Mouse (Mus musculus) heart, embryonic 12.5 days (tissue): Measurements from ENCODE around the gene Nck1. TPM values are rescaled to one million over a fixed set of nuclear protein-coding genes. Genes with fewer than 3 reads are reported as not detected.
A peak's percentile ranks its signal among the peaks of the same experiment; 100 is the strongest.

Experiments used
- ATAC-seq: fragments of 200-750 bp; cut with Nextera tagmentation; 2 replicates; pipeline ENCODE4 v1.8.0; 2017; ENCODE audit warnings: moderate TSS enrichment, moderate library complexity; ENCODE audit not compliant: insufficient number of reproducible peaks, low FRiP score
- H3K27ac ChIP-seq: fragments of 300-500 bp; sonication (generic); 2 replicates; pipeline ENCODE4 v1.5.1; 2016; ENCODE audit warnings: mild to moderate bottlenecking, moderate library complexity; ENCODE audit not compliant: poor library complexity, severe bottlenecking
- H3K27me3 ChIP-seq: fragments of 300-500 bp; sonication (generic); replicated peaks from 2 replicates; pipeline ENCODE4 v1.6.1; 2016; ENCODE audit warnings: mild to moderate bottlenecking, moderate library complexity
- H3K36me3 ChIP-seq: fragments of 300-500 bp; sonication (generic); 2 replicates; pipeline ENCODE4 v1.6.1; 2016; ENCODE audit warnings: mild to moderate bottlenecking, moderate library complexity
- H3K4me1 ChIP-seq: fragments of 300-500 bp; sonication (generic); replicated peaks from 2 replicates; pipeline ENCODE4 v1.6.1; 2016; ENCODE audit warnings: mild to moderate bottlenecking
- H3K4me2 ChIP-seq: fragments of 300-500 bp; sonication (generic); 2 replicates; pipeline ENCODE4 v1.6.1; 2016; ENCODE audit warnings: mild to moderate bottlenecking, moderate library complexity
- H3K4me3 ChIP-seq: fragments of 300-500 bp; sonication (generic); 2 replicates; pipeline ENCODE4 v1.5.1; 2016; ENCODE audit warnings: mild to moderate bottlenecking
- H3K9ac ChIP-seq: fragments of 300-500 bp; sonication (generic); 2 replicates; pipeline ENCODE4 v1.6.1; 2016; ENCODE audit warnings: mild to moderate bottlenecking, moderate library complexity
- H3K9me3 ChIP-seq: fragments of 300-500 bp; sonication (generic); replicated peaks from 2 replicates; pipeline ENCODE4 v1.6.1; 2016; ENCODE audit warnings: mild to moderate bottlenecking, moderate library complexity
- WGBS: fragments of 180-500 bp; shearing (Covaris S2); methylation state at CpG from one replicate; pipeline ENCODE4 v1.1.7; 2016; 5-methylcytosine and 5-hydroxymethylcytosine counted together
- polyA plus RNA-seq: library from polyadenylated mRNA; unstranded; fragments of >200 nt; fragmentation: Nextera tagmentation; extraction: Ambion mirVana; gene quantifications from 2 replicates; pipeline ENCODE4 v1.2.1, GENCODE M21; 2016

Nck1 gene
- polyA plus RNA-seq, result 59.4 and 64.1 TPM in 2 replicates

DNA sequence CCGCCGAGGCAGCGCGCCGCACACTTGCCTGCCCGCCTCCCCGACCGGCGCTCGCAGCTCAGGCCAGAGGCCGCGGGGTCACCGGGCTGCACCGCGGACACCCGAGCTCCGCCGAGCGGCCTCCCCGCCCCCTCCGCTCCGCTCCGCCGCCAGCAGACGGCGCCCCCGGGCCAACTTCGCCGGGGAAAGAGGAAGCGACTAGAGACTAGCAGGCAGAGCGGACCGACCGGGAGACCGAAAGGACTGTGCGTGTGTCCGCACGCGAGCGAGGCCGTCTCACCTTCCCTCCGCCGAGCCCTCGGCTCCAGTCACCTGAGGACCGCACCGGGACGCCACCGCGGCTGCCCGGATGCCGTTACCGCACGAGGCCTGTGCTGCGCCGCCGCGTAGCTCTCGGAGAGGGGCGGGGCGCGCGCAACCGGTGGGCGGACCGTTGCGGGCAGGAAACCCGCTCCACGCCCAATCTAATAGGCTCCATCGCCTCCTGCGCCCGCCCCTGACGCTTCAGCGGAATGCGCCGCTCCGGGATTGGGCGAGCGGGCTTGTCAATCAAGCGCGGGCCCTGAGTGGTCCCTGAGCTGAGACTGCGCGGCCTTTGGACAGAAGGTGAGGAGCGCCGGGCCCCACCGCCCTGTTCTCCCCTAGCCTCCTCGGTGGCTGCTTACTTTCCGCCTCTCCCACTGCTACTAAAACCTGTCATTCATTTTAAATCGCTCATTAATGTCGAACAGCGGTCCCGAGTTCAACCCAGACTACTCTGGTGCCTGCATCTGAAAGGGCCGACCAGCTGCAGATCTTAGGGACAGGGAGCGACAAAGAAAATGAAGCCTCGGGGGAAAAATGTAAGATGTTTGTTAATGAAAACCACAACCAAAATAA is at the start of gene Nck1:
Gene Nck1 (minus strand): TSS at position 420 of the 879 bp plus-strand sequence.
- peak within 1 kb of the TSS; percentile 87 for H3K9ac ChIP-seq
- peaks cover 16% of the 10 kb centered on the region for H3K4me1 ChIP-seq
- H3K4me3 ChIP-seq, result peak within 1 kb of the TSS; percentile 68
- H3K4me2 ChIP-seq, result peak within 1 kb of the TSS; percentile 84
- peaks cover 11% of the 10 kb centered on the region for H3K36me3 ChIP-seq
- WGBS, result under 1% methylated on average over 91 of the region's 93 CpGs
- H3K27me3 ChIP-seq, result no peaks in the 10 kb centered on the region
- H3K9me3 ChIP-seq, result 0 out of 2 replicates have a peak, but pooled peaks cover 3% of the 10 kb centered on the region
- ATAC-seq, result peak; percentile 99
- H3K27ac ChIP-seq, result peak within 1 kb of the TSS; percentile 88

DNA sequence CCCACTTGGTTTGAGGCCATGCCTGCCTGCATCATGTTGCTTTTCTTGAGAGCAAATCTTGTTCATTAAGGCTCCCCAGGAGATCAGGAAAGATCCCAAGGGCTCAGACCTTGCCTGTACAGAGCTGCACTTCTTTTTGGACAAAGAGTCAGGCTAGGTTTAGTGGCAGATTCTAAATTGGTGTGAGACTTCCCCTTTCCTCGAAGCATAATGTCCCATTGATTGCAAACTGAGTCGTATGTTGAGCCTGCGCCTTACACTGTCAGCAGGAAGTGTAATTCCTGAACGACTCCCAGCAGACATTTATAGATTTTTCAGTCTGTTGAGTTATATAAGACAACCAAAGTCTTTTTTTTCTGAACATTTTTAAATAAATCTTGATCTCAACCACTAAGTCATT is 44.5 kb upstream of the Nck1 start:
- no peak overlapping the region for H3K4me3 ChIP-seq
- ATAC-seq, result no peak
- WGBS, result 64% methylated on average over 4 of the region's 4 CpGs

DNA sequence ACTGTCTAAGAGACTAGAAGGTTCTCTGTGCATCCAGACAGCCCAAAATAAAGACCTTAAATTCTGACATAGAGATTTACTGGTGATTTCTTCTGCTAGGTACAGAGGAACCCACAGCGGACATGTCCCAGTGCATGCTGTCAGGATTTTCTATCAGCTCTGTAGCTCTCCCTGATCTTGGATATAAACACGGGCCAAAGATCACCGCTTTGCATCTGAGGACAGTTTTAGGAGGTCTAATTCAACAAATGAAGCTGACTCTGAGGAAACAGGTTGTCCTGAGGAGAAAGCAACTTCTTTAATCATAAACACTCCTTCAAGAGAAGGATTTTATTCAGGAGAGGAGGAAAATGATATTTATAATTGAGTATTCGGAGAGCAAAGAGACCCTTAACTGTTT is 38.1 kb upstream of the Nck1 start:
- H3K27me3 ChIP-seq, result no peaks in the 10 kb centered on the region
- H3K4me1 ChIP-seq, result peaks cover 22% of the 10 kb centered on the region
- H3K4me2 ChIP-seq, result no peak overlapping the region
- H3K36me3 ChIP-seq, result no peaks in the 10 kb centered on the region
- no peak overlapping the region for H3K27ac ChIP-seq
- no peak overlapping the region for H3K4me3 ChIP-seq
- ATAC-seq, result no peak
- H3K9ac ChIP-seq, result no peak overlapping the region
- 84% methylated on average over 4 of the region's 4 CpGs for WGBS
- H3K9me3 ChIP-seq, result no peaks in the 10 kb centered on the region

More for the DNA sequence above, 44.5 kb upstream of the Nck1 start:
- no peaks in the 10 kb centered on the region for H3K9me3 ChIP-seq
- H3K36me3 ChIP-seq, result no peaks in the 10 kb centered on the region
- no peak overlapping the region for H3K9ac ChIP-seq
- H3K4me1 ChIP-seq, result no peaks in the 10 kb centered on the region
- H3K27me3 ChIP-seq, result no peaks in the 10 kb centered on the region
- H3K4me2 ChIP-seq, result no peak overlapping the region
- H3K27ac ChIP-seq, result no peak overlapping the region

DNA sequence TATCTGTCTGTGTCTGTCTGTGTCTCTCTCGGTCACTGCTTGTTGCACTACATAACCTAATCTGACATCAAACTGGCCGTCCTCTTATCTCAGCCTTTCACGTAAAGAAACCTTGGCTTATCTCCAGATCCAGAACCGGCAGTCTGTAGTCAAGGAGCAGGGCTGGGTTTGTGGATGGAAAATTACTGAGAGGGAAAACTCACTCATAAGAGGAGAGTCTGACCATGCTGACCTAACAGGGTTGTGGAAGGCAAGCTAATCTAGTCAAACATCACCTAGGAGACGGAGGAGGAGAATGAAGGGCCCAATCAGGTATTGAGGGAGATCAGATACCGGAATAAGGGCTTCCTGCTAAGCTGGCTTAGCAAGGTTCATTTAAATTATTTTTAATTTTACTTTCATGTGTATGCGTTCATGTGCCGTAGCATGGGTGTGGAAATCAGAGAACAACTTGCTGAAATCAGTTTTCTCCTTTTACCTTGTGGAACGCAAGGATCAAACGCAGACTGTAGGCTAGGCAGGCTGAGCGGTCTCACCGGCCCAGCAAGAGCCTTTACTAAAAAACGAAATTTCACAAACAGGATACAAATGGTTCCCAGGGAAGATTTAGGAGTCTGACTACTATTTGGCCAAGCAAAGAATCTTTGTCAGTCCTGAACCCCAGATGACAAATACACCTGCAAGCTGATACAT is 37.1 kb upstream of the Nck1 start:
- peak; percentile 39 for ATAC-seq

DNA sequence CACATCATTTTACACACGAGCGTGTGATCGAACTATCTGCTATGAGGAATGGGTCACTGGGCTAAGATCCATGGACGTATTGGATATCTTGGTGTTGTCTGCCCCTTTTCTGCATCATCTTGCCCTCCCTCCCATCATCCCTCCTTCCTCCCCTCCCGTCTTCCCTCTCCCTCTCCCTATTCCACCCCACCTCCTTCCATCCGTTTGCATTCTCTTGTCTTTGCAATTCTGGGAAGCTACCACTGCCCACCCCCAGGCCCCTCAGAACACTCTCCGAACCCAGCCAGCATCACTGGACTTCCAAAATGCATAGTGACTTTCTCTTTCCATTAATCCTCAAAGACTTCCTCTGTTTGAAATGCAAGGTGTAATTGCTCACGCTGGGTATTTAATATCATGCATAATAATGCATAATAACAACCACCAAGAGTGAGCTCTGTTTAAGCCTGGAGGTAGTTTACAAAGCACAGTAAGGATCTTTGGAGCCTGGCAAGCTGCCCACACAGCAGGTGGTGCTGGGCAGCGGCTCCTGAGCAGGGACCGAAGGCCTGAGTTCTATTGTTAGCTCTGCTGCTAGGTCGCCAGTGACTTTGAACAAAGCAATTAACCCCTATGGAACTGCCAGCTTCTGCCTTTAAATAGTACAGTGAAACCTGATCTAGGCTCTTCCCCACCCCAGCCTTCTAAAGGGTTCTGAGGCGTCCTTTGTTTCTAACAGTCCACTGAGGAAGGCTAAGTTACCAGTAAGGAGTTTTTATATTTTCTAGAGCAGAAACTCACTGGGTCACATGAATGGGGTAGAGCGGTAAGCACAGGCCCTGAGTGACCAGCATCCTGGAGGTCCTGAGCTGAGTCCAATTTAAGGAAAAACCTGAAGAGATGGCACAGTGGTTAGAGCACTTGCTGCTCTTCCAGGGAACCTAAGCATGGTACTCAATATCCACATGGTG is 35.9 kb upstream of the Nck1 start:
- peak; percentile 53; the same call in 1 of the 2 replicates for ATAC-seq
- Histone ChIP-seq H3K9ac (no peak overlapping the region), H3K4me3 (no peak overlapping the region), H3K9me3 (no peaks in the 10 kb centered on the region), H3K4me2 (no peak overlapping the region), H3K36me3 (no peaks in the 10 kb centered on the region), H3K27me3 (no peaks in the 10 kb centered on the region), H3K4me1 (peaks cover 22% of the 10 kb centered on the region), H3K27ac (peak overlapping the region; percentile 71)
- WGBS, result 47% methylated on average over 13 of the region's 13 CpGs

More for the DNA sequence above, 37.1 kb upstream of the Nck1 start:
- no peaks in the 10 kb centered on the region for H3K9me3 ChIP-seq
- H3K27me3 ChIP-seq, result no peaks in the 10 kb centered on the region
- H3K9ac ChIP-seq, result no peak overlapping the region
- no peaks in the 10 kb centered on the region for H3K36me3 ChIP-seq
- peak overlapping the region; percentile 71 for H3K27ac ChIP-seq
- peak overlapping the region; percentile 35 for H3K4me2 ChIP-seq
- no peak overlapping the region for H3K4me3 ChIP-seq
- WGBS, result 43% methylated on average over 13 of the region's 13 CpGs
- H3K4me1 ChIP-seq, result peaks cover 22% of the 10 kb centered on the region

DNA sequence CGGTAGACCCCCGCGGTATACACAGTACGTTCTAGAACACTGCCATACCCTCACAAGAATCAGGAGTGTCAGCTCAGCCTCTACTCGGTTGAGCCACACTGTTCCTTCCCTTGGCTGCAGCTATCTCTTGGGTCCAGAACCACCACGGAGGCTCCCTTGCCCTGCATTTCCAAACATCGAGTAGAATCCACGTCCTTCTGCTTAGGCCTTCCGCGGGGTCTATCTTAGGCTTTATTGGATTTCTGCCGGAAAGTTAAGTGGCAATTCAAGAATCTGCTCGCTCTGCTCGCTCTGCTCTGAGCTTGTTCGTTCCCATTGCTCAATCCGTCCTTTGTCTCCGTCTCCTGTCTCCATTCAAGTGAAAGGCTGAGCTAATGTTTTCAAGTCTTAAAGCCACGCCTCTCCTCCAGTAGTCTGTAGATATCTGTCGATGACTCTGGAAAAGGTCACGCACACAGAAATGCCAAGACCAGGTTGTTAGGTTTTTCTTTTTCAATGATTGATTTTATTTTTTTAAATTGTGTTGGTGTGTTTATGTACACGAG is 34.3 kb upstream of the Nck1 start:
- Histone ChIP-seq H3K36me3 (no peaks in the 10 kb centered on the region), H3K4me3 (no peak overlapping the region), H3K4me2 (no peak overlapping the region), H3K9me3 (no peaks in the 10 kb centered on the region), H3K9ac (no peak overlapping the region), H3K27ac (no peak overlapping the region), H3K4me1 (peaks cover 22% of the 10 kb centered on the region), H3K27me3 (no peaks in the 10 kb centered on the region)
- ATAC-seq, result no peak
- 59% methylated on average over 20 of the region's 20 CpGs for WGBS

DNA sequence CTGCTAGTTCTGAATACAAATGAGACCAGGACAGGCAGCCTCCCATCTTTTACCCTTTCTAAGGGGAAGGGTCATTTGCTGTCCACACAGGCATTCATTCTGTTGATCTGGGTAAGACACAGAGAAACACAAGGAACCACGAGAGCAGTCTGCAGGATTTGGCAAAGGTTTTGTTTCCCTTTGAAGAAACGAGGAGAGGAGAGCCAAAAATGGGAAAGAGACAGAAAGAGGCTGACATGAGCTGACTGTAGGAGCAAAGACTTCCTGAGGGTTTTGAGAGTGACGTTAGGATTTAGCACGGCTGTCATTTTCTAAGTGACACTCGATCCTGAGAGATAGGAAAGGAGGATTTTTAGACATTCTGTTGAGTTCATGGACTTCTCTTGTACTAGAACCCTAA is 28.0 kb upstream of the Nck1 start:
- 45% methylated on average over 5 of the region's 5 CpGs for WGBS
- no peaks in the 10 kb centered on the region for H3K27me3 ChIP-seq

DNA sequence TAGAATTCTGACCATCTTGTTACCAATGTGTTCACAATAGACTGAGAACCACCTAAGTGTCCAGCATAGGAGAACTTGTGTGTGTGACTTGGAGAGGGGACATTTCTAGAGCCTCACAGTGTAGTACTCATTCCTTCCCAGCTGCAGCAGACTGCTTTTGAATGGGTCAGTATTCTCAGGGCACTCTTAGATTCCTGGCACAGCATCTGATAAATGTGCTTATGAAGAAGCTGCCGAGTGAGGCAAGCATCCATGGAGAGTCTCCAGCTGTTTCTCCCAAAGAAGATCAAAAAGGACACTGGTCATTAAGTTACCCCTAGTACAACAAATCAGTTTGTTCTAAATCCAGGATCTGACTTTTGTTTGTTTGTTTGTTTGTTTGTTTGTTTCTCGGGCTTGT is 27.4 kb upstream of the Nck1 start:
- Histone ChIP-seq H3K9ac (no peak overlapping the region), H3K36me3 (no peaks in the 10 kb centered on the region), H3K9me3 (no peaks in the 10 kb centered on the region), H3K4me2 (no peak overlapping the region), H3K4me1 (peaks cover 6% of the 10 kb centered on the region; the same call in 1 of the 2 replicates), H3K27me3 (no peaks in the 10 kb centered on the region), H3K27ac (no peak overlapping the region), H3K4me3 (no peak overlapping the region)
- 52% methylated on average over 2 of the region's 2 CpGs for WGBS
- ATAC-seq, result no peak

More for the DNA sequence above, 28.0 kb upstream of the Nck1 start:
- H3K4me2 ChIP-seq, result no peak overlapping the region
- H3K9ac ChIP-seq, result no peak overlapping the region
- H3K27ac ChIP-seq, result no peak overlapping the region
- H3K9me3 ChIP-seq, result no peaks in the 10 kb centered on the region
- no peaks in the 10 kb centered on the region for H3K36me3 ChIP-seq
- no peak for ATAC-seq
- no peak overlapping the region for H3K4me3 ChIP-seq
- H3K4me1 ChIP-seq, result peaks cover 6% of the 10 kb centered on the region; the same call in 1 of the 2 replicates

DNA sequence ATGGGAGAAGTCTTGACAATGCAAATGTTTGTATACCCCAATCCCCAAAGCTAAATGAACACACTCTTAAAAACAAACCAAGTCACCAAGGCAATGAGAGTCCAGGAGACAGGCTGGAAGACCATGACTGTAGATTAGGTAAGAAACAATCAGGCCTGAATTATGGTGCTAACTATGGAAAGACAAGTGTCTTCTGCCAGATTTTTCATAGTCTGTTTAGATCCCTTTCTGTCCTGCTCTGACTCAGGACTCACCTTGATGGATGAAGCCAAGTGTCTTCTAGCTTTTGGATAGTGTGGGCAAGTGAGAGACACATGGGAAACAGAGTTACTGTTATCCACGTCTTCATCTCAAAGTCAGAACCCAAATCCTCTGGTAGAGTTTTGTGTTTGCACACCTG is 25.6 kb upstream of the Nck1 start:
- H3K4me1 ChIP-seq, result peaks cover 6% of the 10 kb centered on the region; the same call in 1 of the 2 replicates
- no peaks in the 10 kb centered on the region for H3K9me3 ChIP-seq
- H3K27me3 ChIP-seq, result no peaks in the 10 kb centered on the region
- H3K4me3 ChIP-seq, result peak overlapping the region; percentile 82
- WGBS, result 74% methylated on average over 1 of the region's 1 CpGs
- H3K4me2 ChIP-seq, result peak overlapping the region; percentile 85
- no peak overlapping the region for H3K27ac ChIP-seq
- no peak for ATAC-seq
- H3K9ac ChIP-seq, result no peak overlapping the region
- no peaks in the 10 kb centered on the region for H3K36me3 ChIP-seq

DNA sequence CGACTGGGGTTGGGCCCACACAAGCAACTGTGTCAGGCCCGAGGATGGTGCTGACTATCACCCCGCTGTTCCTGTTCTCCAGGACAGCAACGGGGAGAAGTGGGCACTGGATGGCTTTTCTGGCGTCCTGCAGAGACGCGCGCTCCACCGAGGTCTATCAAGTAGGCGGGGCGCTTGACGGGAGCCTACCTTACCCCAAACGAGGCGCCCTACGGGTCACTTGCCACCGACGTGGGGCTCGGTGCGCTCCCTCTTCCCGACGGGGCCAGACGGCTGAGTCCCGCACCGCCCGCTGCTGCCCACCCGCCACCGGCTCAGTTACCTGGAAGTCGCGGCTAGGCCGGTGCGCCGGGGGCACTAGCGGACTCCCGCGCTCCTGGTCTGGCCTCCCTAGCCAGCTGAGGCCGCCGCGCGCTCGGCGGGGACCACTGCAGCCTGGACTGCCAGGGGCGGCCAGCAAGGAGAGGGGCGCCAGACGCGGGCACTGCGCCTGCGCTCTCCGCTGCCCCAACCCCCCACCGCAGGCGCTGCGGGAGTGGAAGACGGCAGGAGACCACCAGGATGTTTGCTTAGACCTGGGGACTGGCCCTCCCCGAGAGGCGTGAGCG is 24.8 kb upstream of the Nck1 start, which contains the start of gene Slc35g2:
Gene Slc35g2 (minus strand): TSS at position 465 of the 608 bp plus-strand sequence.
- Histone ChIP-seq H3K27me3 (no peaks in the 10 kb centered on the region), H3K4me3 (peak within 1 kb of the TSS; percentile 82), H3K27ac (0 out of 2 replicates have a peak within 1 kb of the TSS, but pooled peaks have one; percentile 19), H3K36me3 (no peaks in the 10 kb centered on the region), H3K9me3 (no peaks in the 10 kb centered on the region), H3K4me2 (peak within 1 kb of the TSS; percentile 85), H3K9ac (peak within 1 kb of the TSS; percentile 80), H3K4me1 (peaks cover 6% of the 10 kb centered on the region; the same call in 1 of the 2 replicates)
- ATAC-seq, result peak; percentile 82
- 0% methylated on average over 54 of the region's 55 CpGs for WGBS
